Mouse (Mus musculus): ENCODE results near the gene Trmt61a.

- TF ChIP-seq CTCF (IDR thresholded peaks at IDR 0.05; ENCODE audit: low read depth) (no peak), EP300 (optimal IDR thresholded peaks at IDR 0.05) (no peak)
Observed at GRCm38 (mm10) chr12:111698346-111698913, 20.5 kb downstream of the Trmt61a start.

All from stomach, postnatal 0 days (tissue).